In genomic region chr3:115580131-115580932, GRCm38 (mm10) we compare ENCODE assay signal across 13 mouse cellular contexts.
DNase-seq lines count a peak whose midpoint lies in the region; ATAC-seq lines count a peak whose summit lies in the region.
"Had no signal": no experiment of that assay in that cellular context is flagged by ENCODE, and none has a peak within 500 bp of the region (broad histone marks: within the 10 kb centered on the region; RNA-seq: fewer than 3 reads in every experiment).

No protein-coding gene starts in this region.

- DNase-seq in embryonic facial prominence, embryonic 11.5 days (ENCODE audit: low spot score), result peak; percentile 33
- DNase-seq in embryonic facial prominence, embryonic 10.5 days (ENCODE audit: low spot score), result no peak
- DNase-seq in testis, postnatal 14 days (ENCODE audit: low spot score), result peak; percentile 5
- DNase-seq in testis, postnatal 10 days (ENCODE audit: low spot score), result no peak
- DNase-seq in left cerebral cortex, postnatal 4 days, result peak; percentile 6
- DNase-seq in heart, adult 11 months, result no peak
- no peak for DNase-seq in kidney, postnatal 10 days
- DNase-seq in urinary bladder, adult 2 months (ENCODE audit: low spot score), result no peak
- DNase-seq: kidney, adult 11 months; liver, embryonic 13.5 days had no signal

- H3K4me2 ChIP-seq in embryonic facial prominence, embryonic 11.5 days (ENCODE audit: low read depth, low read length), result no peak overlapping the region
- H3K4me2 ChIP-seq: liver, embryonic 13.5 days had no signal

- H3K27me3 ChIP-seq in embryonic facial prominence, embryonic 11.5 days (ENCODE audit: control insufficient read depth, insufficient read depth, low read length), result no peaks in the 10 kb centered on the region
- H3K27me3 ChIP-seq in embryonic facial prominence, embryonic 10.5 days (replicated peaks; ENCODE audit: low read depth, poor library complexity, severe bottlenecking), result no peaks in the 10 kb centered on the region
- H3K27me3 ChIP-seq: liver, embryonic 13.5 days; megakaryocyte, embryonic 14.5 days had no signal

- ATAC-seq in embryonic facial prominence, embryonic 11.5 days (replicated peaks; ENCODE audit: insufficient number of reproducible peaks, low FRiP score, low TSS enrichment, low read depth), result no peak

- no peak overlapping the region for H3K9ac ChIP-seq in embryonic facial prominence, embryonic 11.5 days (replicated peaks; ENCODE audit: low read length)
- H3K9ac ChIP-seq: liver, embryonic 13.5 days had no signal

- 50% methylated on average over 4 of the region's 4 CpGs for WGBS in embryonic facial prominence, embryonic 11.5 days
- 66% methylated on average over 4 of the region's 4 CpGs for WGBS in embryonic facial prominence, embryonic 10.5 days

- no peaks in the 10 kb centered on the region for H3K9me3 ChIP-seq in embryonic facial prominence, embryonic 11.5 days (replicated peaks; ENCODE audit: control insufficient read depth, low read length)
- H3K9me3 ChIP-seq in embryonic facial prominence, embryonic 10.5 days, result no peaks in the 10 kb centered on the region
- H3K9me3 ChIP-seq: liver, embryonic 13.5 days; megakaryocyte, embryonic 14.5 days had no signal

- no peak overlapping the region for H3K27ac ChIP-seq in embryonic facial prominence, embryonic 11.5 days (replicated peaks; ENCODE audit: low read depth, low read length)
- no peak overlapping the region for H3K27ac ChIP-seq in embryonic facial prominence, embryonic 10.5 days (replicated peaks)
- H3K27ac ChIP-seq: liver, embryonic 13.5 days; stomach, postnatal 0 days had no signal

- H3K4me1 ChIP-seq in embryonic facial prominence, embryonic 11.5 days (ENCODE audit: control insufficient read depth, insufficient read depth, low read length), result no peaks in the 10 kb centered on the region
- H3K4me1 ChIP-seq in embryonic facial prominence, embryonic 10.5 days, result peaks cover 9% of the 10 kb centered on the region; the same call in 1 of the 2 replicates
- H3K4me1 ChIP-seq: liver, embryonic 13.5 days had no signal

- intact Hi-C loops in left cerebral cortex, postnatal 4 days (cut with DNase I), result no loop called here

- H3K36me3 ChIP-seq in embryonic facial prominence, embryonic 11.5 days (replicated peaks; ENCODE audit: control insufficient read depth, insufficient read depth, low read depth, low read length), result no peaks in the 10 kb centered on the region
- no peaks in the 10 kb centered on the region for H3K36me3 ChIP-seq in embryonic facial prominence, embryonic 10.5 days (replicated peaks)
- H3K36me3 ChIP-seq: liver, embryonic 13.5 days had no signal

- H3K4me3 ChIP-seq in embryonic facial prominence, embryonic 11.5 days (ENCODE audit: low read depth, low read length), result no peak overlapping the region
- H3K4me3 ChIP-seq in embryonic facial prominence, embryonic 10.5 days, result no peak overlapping the region
- H3K4me3 ChIP-seq: erythroblast, embryonic 14.5 days; liver, embryonic 13.5 days; megakaryocyte, embryonic 14.5 days had no signal

Comparison
In these comparisons a context has a peak if more than half of its experiments do, and no peak if none do; other contexts are left out.
1. DNase-seq: peak in embryonic facial prominence, embryonic 11.5 days (single experiment), testis, postnatal 14 days (single experiment) and left cerebral cortex, postnatal 4 days (single experiment); none in embryonic facial prominence, embryonic 10.5 days (single experiment), testis, postnatal 10 days (single experiment), heart, adult 11 months (single experiment), kidney, postnatal 10 days (single experiment) and urinary bladder, adult 2 months (single experiment).